Mouse (Mus musculus) testis, adult 2 months (tissue): ENCODE data around the gene Gpr137. TPM values are rescaled to one million over a fixed set of nuclear protein-coding genes. Genes with fewer than 3 reads are reported as not detected.
A peak's percentile ranks its signal among the peaks of the same experiment; 100 is the strongest.

Experiments
- H3K27ac ChIP-seq: fragments of 200-500 bp; 2 replicates; pipeline ENCODE4 v1.5.1; 2012; ENCODE audit warnings: low read depth, low read length; ENCODE audit not compliant: control insufficient read depth, insufficient read depth
- H3K27me3 ChIP-seq: fragments of 200-500 bp; 2 replicates; pipeline ENCODE4 v1.6.1; 2012; ENCODE audit warnings: mild to moderate bottlenecking, low read length, moderate library complexity; ENCODE audit not compliant: control insufficient read depth, insufficient read depth
- H3K36me3 ChIP-seq: fragments of 200-500 bp; 2 replicates; pipeline ENCODE4 v1.6.1; 2012; ENCODE audit warnings: mild to moderate bottlenecking, low read length; ENCODE audit not compliant: control insufficient read depth, insufficient read depth
- H3K4me1 ChIP-seq: fragments of 200-500 bp; 2 replicates; pipeline ENCODE4 v1.6.1; 2012; ENCODE audit warnings: low read length; ENCODE audit not compliant: control insufficient read depth, insufficient read depth
- H3K4me3 ChIP-seq: fragments of 200-500 bp; 2 replicates; pipeline ENCODE4 v1.5.1; 2012; ENCODE audit warnings: low read depth, mild to moderate bottlenecking, low read length, moderate library complexity, mixed read lengths; ENCODE audit not compliant: control insufficient read depth
- CTCF ChIP-seq: fragments of 200-500 bp; IDR thresholded peaks from 2 replicates; pipeline ENCODE4 v1.5.1; 2012; ENCODE audit warnings: low read depth, mild to moderate bottlenecking, inconsistent platforms, low read length, moderate library complexity; ENCODE audit not compliant: control insufficient read depth, insufficient read depth, insufficient replicate concordance
- POLR2A ChIP-seq: fragments of 200-500 bp; IDR thresholded peaks from 2 replicates; pipeline ENCODE4 v1.6.1; 2012; ENCODE audit warnings: low read depth, mild to moderate bottlenecking, inconsistent platforms, low read length, moderate library complexity; ENCODE audit not compliant: control insufficient read depth
- polyA plus RNA-seq: library from polyadenylated mRNA; depleted of rRNA; stranded (reverse); fragments of >200 nt; gene quantifications from 2 replicates; pipeline ENCODE4 v1.2.3, GENCODE M21; 2012

Gene Gpr137
- polyA plus RNA-seq, 1 experiment = 212 TPM

DNA sequence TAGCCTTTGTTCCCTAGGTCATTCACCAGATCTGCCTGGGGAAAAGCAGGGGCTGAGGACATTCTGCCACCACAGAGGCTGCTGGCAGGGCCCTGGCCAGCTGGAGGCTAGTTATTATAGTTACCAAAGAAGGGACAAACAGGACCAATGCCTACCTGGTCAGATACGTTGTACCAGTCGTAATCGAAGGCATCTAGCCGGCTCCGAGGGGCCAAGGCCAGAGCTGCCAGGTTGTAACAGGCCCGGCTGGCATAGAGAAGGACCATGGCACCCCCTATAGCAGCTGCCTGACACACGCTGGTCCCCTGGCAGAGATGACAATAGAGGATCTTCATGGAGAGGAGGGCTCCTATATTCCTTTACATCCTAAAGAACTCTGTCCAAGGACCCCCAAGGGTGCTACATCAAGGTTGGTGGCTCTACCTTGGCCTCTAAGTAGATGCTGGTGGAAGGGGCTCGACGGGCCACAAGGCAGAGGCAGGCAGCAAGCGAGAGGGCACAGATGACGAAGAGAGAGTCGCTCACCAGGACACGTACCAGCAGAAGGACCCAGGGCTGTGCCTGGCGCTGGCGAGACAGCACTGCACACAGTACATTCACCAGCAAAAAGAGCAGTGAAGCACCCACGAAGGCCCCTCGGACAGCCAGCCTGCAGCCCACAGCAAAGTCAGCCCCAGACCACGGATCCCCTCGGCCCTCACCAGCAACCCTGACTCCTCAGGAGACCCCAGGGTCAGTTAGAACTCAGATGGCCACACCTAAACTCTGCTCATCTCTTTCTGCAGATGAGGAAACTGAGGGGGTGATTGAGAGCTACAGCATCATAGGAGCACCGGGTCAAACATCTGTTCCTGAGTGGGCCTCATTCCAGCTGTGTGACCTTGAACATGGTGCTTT, 2.9 kb downstream of the Gpr137 start:
- Histone ChIP-seq H3K4me1 (peaks cover 21% of the 10 kb centered on the region), H3K36me3 (no peaks in the 10 kb centered on the region), H3K27ac (no peak overlapping the region), H3K4me3 (peak overlapping the region; percentile 9; the same call in 1 of the 2 replicates), H3K27me3 (no peaks in the 10 kb centered on the region)
- TF ChIP-seq POLR2A = 0 out of 2 replicates have a peak, but pooled peaks have one; percentile 15
- TF ChIP-seq CTCF = no peak

GRCm38 (mm10) chr19:6937541-6938465, 4.5 kb downstream of the Gpr137 start:
- TF ChIP-seq POLR2A = no peak

GRCm38 (mm10) chr19:6936299-6936698, 6.0 kb downstream of the Gpr137 start:
- Histone ChIP-seq H3K27me3 (no peaks in the 10 kb centered on the region), H3K4me3 (no peak overlapping the region), H3K4me1 (peaks cover 27% of the 10 kb centered on the region), H3K36me3 (no peaks in the 10 kb centered on the region), H3K27ac (no peak overlapping the region)
- peak; percentile 14; the same call in 1 of the 2 replicates for TF ChIP-seq CTCF
- TF ChIP-seq POLR2A = no peak

More at GRCm38 (mm10) chr19:6937541-6938465, 4.5 kb downstream of the Gpr137 start:
- no peaks in the 10 kb centered on the region for H3K27me3 ChIP-seq
- H3K4me3 ChIP-seq = no peak overlapping the region
- H3K27ac ChIP-seq = no peak overlapping the region
- H3K4me1 ChIP-seq = peaks cover 28% of the 10 kb centered on the region
- no peaks in the 10 kb centered on the region for H3K36me3 ChIP-seq

DNA sequence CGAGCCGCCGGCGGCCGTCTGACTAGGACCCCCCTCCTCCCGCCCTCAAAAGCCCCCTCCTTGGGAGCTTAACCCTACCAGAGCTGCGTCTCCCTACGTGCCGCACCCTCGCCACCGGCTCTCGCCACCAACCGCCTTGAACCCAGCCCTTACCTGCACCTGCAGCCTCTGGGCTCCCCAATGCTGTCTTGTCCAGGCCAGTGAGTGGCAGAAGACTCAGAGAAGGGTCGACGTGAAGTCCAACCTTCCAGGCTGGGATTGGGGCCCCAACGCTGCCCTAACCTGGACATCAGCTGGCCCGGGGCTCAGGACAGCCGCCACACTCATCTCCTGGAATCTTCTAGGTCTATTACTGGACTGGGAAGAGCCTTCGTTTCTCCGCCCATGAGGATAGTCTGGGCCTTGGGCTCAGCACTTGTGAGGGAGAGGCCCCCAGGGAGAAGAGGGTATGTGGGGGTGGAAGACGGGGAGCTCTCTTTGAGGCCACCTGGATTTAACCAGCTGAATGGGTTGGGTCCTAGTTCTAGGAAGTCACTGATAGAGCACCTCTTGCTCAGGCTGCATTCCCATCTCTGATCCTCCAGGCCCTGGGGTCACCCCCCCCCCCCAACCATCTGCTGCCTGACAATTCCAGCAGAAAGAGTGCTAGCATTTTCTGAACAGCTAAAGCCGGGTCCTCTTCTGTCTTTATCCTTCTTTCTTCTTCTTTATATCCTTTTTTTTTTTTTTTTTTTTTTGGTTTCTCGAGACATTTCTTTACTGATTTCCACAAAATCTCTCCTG, 7.9 kb downstream of the Gpr137 start, which contains the start of gene Kcnk4:
Gene Kcnk4, minus strand, starts transcription at position 321 of the 783 bp plus-strand sequence.
- no peaks in the 10 kb centered on the region for H3K36me3 ChIP-seq
- H3K4me3 ChIP-seq = peak within 1 kb of the TSS; percentile 19
- no peak for TF ChIP-seq POLR2A
- TF ChIP-seq CTCF = no peak
- no peak within 1 kb of the TSS for H3K27ac ChIP-seq
- no peaks in the 10 kb centered on the region for H3K27me3 ChIP-seq
- peaks cover 25% of the 10 kb centered on the region for H3K4me1 ChIP-seq

DNA sequence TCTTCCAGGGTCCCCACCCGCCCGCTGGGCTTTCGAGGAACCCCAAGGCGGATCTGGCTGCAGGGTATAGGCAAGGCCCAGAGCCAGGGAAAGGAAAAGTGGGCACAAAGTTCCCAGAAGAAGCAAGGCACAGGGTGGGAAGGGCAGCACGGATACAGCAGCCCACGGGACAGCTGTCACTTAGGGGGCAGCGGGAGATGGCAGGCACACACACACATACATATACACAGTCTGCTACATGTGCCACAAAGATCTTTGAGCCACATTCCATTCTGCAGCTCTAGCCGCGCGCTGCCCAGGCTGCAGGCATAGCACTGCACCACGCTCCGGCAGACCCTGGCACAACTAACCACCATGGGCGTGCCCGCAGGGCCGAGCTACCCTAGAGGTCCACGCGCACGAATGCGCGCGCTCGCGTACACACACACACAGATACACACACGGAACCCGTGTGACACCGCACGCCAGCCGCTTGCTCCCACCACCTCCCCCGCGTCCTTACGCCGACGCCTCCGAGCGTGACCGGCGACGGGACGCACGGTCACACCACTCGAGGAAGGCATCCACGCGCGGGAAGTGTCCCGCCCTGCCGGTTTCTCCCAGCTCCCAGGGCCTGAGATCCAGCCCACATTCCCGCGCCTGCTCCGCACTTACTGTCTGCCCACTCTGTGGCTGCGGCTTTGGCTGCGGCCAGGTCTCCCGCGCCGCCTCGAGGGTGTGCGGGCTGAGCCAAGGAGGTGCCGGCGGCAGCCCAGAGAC, 8.7 kb downstream of the Gpr137 start:
- Histone ChIP-seq H3K4me1 (peaks cover 25% of the 10 kb centered on the region), H3K4me3 (peak overlapping the region; percentile 19), H3K27ac (no peak overlapping the region), H3K27me3 (no peaks in the 10 kb centered on the region), H3K36me3 (no peaks in the 10 kb centered on the region)
- TF ChIP-seq CTCF (no peak), POLR2A (no peak)

DNA sequence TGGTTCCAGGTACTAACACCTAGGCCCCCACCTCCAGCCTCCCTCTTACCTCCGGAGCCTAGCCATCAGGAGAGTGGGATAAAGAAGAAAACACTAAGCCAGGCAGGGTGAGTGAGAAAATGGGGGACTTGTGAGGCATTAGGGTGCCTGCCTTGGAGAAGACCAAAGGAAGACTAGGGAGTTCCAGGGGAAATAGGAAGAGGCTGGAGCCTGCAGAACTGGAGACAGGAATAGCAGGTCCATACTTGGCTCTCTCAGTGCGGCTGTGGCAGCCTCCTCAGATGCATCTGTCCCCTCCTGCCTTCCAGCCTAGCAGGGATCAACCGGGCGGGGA, 9.2 kb downstream of the Gpr137 start:
- no peaks in the 10 kb centered on the region for H3K36me3 ChIP-seq
- no peak overlapping the region for H3K27ac ChIP-seq
- TF ChIP-seq POLR2A = no peak
- no peak for TF ChIP-seq CTCF
- H3K4me1 ChIP-seq = peaks cover 25% of the 10 kb centered on the region
- H3K27me3 ChIP-seq = no peaks in the 10 kb centered on the region
- no peak overlapping the region for H3K4me3 ChIP-seq
